Mouse (Mus musculus) liver, adult 10 weeks (tissue): ENCODE results near the gene Kcnj14. TPM values are rescaled to one million over a fixed set of nuclear protein-coding genes. Genes with fewer than 3 reads are reported as not detected.

Experiments
- polyA plus RNA-seq: library from polyadenylated mRNA; stranded (reverse); fragments of 350-450 nt; fragmentation: Illumina TruSeq; extraction: RNeasy Lipid Tissue Mini Kit (QIAGEN cat#74804); gene quantifications from one replicate; pipeline ENCODE4 v1.2.3, GENCODE M21; 2014; ENCODE audit warnings: low read depth, low replicate concordance

Kcnj14 gene
- not detected for polyA plus RNA-seq

DNA sequence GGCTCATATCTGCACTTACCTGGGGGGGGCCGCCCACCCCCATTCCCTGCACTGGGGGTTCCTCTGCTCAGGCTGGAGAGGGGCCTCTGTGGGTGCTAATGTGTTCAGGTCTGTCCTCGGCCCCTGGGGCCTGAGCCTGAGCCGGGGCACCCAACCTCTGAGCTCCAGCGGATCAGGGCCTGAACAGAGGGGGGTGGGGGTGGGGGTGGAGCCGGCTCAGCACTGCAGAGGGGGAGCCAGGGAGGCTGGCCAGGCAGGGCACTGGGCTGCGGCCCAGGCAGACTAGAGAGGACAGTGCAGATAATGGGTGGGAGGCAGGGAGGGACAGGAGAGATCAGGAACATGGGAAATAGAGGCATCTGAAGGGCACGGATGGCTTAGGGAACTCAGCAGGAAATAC lies at the start of gene Kcnj14:
TSS of gene Kcnj14 (minus strand) at position 185 of the 400 bp plus-strand sequence.

DNA sequence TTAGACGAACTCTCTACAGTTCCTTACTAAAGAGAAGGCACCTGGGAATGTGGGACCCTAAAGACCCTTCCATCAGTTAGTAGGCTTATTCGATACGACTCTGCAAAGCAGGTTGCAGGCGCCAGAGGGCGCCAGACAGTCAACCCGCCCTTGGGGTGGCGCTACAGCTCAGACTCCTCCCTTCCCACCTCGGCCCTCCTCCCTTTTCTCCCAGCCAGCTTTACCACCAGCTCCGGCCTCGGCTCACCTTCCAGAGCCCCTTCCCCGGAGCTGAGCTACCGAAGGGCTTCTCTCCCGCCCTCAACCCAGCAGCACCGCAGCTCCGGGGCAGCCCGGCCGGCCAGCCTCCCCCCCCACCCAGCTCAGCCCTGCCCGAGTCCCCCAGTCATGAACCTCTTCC lies 48.0 kb upstream of the Kcnj14 start, which contains the start of gene Kdelr1:
TSS of gene Kdelr1 (plus strand) at position 149 of the 400 bp plus-strand sequence.

DNA sequence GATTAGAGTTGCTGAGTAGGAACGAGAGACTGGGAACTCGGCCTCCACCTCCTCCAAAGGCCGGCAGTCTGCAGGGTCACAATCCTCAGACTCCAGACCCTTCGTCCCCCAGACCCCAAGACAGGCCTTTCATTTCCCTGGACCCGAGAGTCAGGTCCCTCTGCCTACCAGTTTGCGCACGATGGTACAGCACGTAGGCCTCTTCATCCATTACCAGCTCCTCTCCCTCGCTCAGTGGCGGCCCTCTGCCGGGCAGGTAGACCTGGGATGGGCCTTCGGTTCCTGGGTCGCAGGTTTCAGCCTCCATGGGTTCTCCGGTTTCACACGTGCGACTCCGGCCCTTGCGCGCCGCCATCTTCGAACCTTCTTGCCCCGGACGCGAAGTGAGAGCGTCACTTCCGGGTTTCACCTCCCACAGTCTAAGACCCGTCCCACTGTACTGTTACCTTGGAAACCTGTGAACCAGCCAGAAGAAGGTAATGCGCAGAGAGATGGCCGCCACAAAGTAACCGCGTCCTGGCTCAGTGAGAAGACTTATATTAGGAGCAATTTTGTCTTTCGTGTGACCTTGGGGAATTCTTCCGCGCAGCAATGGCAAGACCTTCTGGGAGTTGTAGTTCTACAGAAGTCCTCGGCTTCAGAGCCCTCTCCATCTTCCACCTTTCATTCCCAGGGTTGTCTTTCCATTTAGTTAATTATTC lies 6.0 kb upstream of the Kcnj14 start, which contains the start of gene Grwd1:
TSS of gene Grwd1 (minus strand) at position 518 of the 701 bp plus-strand sequence.

DNA sequence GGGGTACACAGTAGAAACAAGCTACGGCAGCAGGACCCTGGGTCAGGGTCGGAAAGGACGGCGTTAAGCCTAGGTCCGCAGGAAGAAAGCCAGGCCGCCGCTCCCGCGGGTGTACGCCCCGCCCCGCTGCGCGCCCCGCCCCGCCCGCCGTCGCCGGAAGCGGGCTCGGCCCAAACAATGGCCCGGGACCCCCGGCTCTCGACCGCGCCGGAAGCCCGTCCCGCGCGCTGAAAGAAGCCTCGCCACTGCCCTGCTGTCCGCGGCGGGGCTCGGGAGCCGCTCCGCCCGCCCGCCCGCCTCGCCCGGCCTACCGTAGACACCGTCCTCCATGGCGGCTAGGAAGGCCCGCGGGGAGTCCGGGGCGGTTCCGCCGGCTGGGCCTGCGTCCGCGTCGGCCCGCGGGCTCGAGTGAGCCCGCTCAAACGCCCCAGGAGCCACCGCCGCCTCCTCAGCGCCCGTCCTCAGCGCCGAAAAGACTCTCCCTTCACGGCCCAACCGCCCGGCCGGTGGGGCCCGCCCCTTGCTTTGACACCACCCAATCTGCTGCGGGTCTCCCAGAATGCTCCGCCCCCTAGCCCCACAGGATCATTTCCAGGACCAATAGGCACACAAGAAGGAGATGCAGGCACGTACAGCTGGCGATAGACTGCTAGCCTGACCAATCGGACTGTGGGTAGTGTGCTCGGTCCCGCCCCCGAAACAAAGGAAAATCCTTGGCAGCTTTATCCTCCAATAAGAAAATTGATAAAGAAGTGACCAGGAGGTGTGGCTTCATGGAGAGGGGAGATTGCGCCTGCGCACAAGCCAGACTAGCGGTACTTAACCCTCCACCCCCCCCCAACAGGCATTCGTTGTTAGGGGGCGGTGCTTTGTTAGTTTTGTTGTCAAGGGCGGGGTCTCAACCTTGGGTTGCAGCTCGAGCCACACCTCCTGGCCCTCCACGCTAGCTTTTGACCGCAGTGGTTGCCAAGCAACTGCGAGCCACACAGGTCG lies 10.5 kb downstream of the Kcnj14 start, which contains the start of gene Cyth2:
TSS of gene Cyth2 (minus strand) at position 795 of the 993 bp plus-strand sequence.

DNA sequence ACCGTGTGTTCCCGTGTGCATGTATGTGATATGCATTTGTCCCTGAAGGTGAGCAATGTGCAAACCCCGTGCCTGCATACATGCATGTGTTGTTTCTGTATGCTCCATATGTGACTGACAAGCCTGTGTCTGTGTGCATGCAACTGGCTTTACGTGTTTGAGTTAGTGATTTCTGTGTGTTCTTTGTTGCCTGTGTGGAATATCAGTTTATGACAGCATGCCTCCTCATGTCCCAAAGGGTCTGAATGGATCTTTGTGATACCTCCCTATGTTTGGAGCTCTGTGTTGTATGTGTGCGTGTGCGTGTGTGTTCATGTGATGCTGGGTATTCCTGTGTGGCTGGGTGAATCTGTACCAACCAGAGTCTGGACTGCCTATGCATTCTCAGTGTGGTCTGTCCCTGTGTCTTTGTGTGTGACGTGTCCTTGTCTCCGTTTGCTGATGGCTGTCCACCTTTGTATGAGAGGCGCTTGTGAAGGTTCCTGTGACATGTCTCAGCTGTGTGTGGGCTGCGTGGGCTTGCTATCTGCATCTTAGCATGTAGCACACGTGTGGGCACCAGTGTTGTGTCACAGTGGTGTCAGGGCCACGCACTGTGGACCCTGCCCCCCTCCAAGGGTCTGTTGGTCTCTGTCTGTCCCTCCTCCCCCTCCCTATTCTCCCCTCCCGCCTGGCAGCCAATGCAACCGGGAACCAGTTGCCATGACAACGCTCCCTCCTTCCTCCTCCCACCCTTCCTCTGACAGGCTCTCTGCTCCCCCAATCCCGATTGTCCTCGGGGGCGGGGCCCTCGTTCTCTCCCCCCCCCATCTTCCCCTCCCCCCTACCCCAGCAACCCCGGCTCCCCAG lies 39.8 kb downstream of the Kcnj14 start, which contains the start of gene Sult2b1:
TSS of gene Sult2b1 (minus strand) at position 146 of the 849 bp plus-strand sequence.

DNA sequence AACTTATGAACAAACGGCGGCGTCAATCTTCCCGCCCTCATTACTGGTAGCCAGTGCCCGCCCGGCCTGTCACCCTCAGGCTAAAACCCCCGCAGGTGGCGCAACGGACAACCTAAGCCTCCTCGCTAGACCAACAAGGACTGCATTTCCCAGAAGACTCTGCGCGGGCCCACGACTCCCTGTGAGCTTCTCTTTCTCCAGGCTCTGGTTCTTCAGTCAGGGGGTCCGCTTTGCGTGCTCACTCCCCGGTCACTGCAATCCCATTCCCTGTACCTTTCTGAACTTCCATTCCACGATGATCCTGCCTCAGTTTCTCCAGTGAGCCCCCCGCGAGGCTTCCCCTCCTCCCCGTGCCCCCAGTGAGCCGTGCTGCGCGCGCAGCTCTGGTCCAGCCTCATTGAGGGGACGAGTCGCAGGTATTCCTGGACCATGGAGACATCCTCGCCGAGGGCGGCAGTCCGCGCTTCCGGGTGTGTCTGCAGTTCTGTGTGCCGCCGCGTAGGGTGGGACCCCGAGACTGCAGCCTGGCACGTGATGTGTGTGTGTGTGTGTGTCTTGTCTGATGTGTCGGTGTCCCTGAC lies 41.0 kb downstream of the Kcnj14 start, which contains the start of gene Lmtk3:
TSS of gene Lmtk3 (plus strand) at position 228 of the 581 bp plus-strand sequence.

Other genes starting within 250 kb of the Kcnj14 start
- gene Fgf21, start 209.3 kb downstream of the Kcnj14 start, polyA plus RNA-seq: not detected
- gene Fut1, start 207.5 kb downstream of the Kcnj14 start, polyA plus RNA-seq: not detected
- not detected for gene Izumo1, start 203.0 kb downstream of the Kcnj14 start, polyA plus RNA-seq
- not detected for gene Rasip1, start 197.3 kb downstream of the Kcnj14 start, polyA plus RNA-seq
- not detected for gene Mamstr, start 184.8 kb downstream of the Kcnj14 start, polyA plus RNA-seq
- not detected for gene Fut2, start 158.4 kb downstream of the Kcnj14 start, polyA plus RNA-seq
- not detected for gene Ntn5, start 140.8 kb downstream of the Kcnj14 start, polyA plus RNA-seq
- not detected for gene Sec1, start 130.4 kb downstream of the Kcnj14 start, polyA plus RNA-seq
- not detected for gene Car11, start 124.9 kb downstream of the Kcnj14 start, polyA plus RNA-seq
- gene Dbp, start 119.7 kb downstream of the Kcnj14 start, polyA plus RNA-seq: 2.3 TPM
- 8.0 TPM for gene Rpl18, start 109.3 kb downstream of the Kcnj14 start, polyA plus RNA-seq
- 1.6 TPM for gene Sphk2, start 106.8 kb downstream of the Kcnj14 start, polyA plus RNA-seq
- not detected for gene Fam83e, start 103.6 kb downstream of the Kcnj14 start, polyA plus RNA-seq
- not detected for gene Spaca4, start 99.0 kb downstream of the Kcnj14 start, polyA plus RNA-seq
- gene Lmtk3, start 41.0 kb downstream of the Kcnj14 start, polyA plus RNA-seq: not detected
- gene Sult2b1, start 40.1 kb downstream of the Kcnj14 start, polyA plus RNA-seq: not detected
- gene Cyth2, start 10.2 kb downstream of the Kcnj14 start, polyA plus RNA-seq: 9.5 TPM
- gene Grwd1, start 6.2 kb upstream of the Kcnj14 start, polyA plus RNA-seq: 0.66 TPM
- 63.8 TPM for gene Kdelr1, start 48.0 kb upstream of the Kcnj14 start, polyA plus RNA-seq
- not detected for gene Grin2d, start 53.6 kb upstream of the Kcnj14 start, polyA plus RNA-seq
- gene Syngr4, start 71.9 kb upstream of the Kcnj14 start, polyA plus RNA-seq: not detected
- 2.9 TPM for gene Tmem143, start 72.2 kb upstream of the Kcnj14 start, polyA plus RNA-seq
- not detected for gene Emp3, start 96.6 kb upstream of the Kcnj14 start, polyA plus RNA-seq
- not detected for gene Ccdc114, start 99.3 kb upstream of the Kcnj14 start, polyA plus RNA-seq
- 4.5 TPM for gene Abcc6, start 205.5 kb upstream of the Kcnj14 start, polyA plus RNA-seq
- gene Nomo1, start 208.9 kb upstream of the Kcnj14 start, polyA plus RNA-seq: 2.9 TPM